In genomic region chr4:117862823-117863222, GRCm38 (mm10) we compare ENCODE assay signal across 8 mouse cellular contexts. TPM values are rescaled to one million over a fixed set of nuclear protein-coding genes. Genes with fewer than 3 reads are reported as not detected.
DNase-seq lines count a peak whose midpoint lies in the region; ATAC-seq lines count a peak whose summit lies in the region.

No protein-coding gene starts in this region.

- peak; percentile 46 for DNase-seq in kidney, postnatal 10 days
- no peak for DNase-seq in kidney, adult 18-20 months
- DNase-seq in embryonic facial prominence, embryonic 14.5 days (ENCODE audit: low spot score), result peak; percentile 43
- no peak for DNase-seq in urinary bladder, adult 18-20 months (ENCODE audit: low spot score in 2 of 2)
- DNase-seq in heart, postnatal 25 days (ENCODE audit: low spot score), result no peak
- no peak for DNase-seq in thymus, postnatal 36 days

- H3K36me3 ChIP-seq in embryonic facial prominence, embryonic 14.5 days (ENCODE audit: control insufficient read depth, insufficient read depth, low read length), result 0 out of 2 replicates have a peak, but pooled peaks cover under 1% of the 10 kb centered on the region
- H3K36me3 ChIP-seq in hindbrain, embryonic 16.5 days (ENCODE audit: control insufficient read depth, insufficient read depth, low read length), result no peaks in the 10 kb centered on the region
- H3K36me3 ChIP-seq in midbrain, embryonic 16.5 days (ENCODE audit: control insufficient read depth, insufficient read depth, low read length), result no peaks in the 10 kb centered on the region

- intact Hi-C loops in heart, postnatal 25 days (cut with DNase I), result no loop called here

- no peaks in the 10 kb centered on the region for H3K9me3 ChIP-seq in embryonic facial prominence, embryonic 14.5 days (ENCODE audit: control insufficient read depth, low read length)
- H3K9me3 ChIP-seq in hindbrain, embryonic 16.5 days (ENCODE audit: control insufficient read depth, low read length), result no peaks in the 10 kb centered on the region
- H3K9me3 ChIP-seq in midbrain, embryonic 16.5 days (replicated peaks; ENCODE audit: control insufficient read depth, low read length, poor library complexity, severe bottlenecking), result no peaks in the 10 kb centered on the region

- H3K27ac ChIP-seq in embryonic facial prominence, embryonic 14.5 days (replicated peaks; ENCODE audit: low read depth, low read length), result no peak overlapping the region
- no peak overlapping the region for H3K27ac ChIP-seq in hindbrain, embryonic 16.5 days (ENCODE audit: low read depth, low read length)
- H3K27ac ChIP-seq in midbrain, embryonic 16.5 days (ENCODE audit: low read length), result no peak overlapping the region

- ATAC-seq in embryonic facial prominence, embryonic 14.5 days (ENCODE audit: low read depth), result no peak
- ATAC-seq in hindbrain, embryonic 16.5 days, result peak; percentile 67
- peak; percentile 80 for ATAC-seq in midbrain, embryonic 16.5 days

- 0 out of 2 replicates have a peak, but pooled peaks cover 4% of the 10 kb centered on the region for H3K27me3 ChIP-seq in embryonic facial prominence, embryonic 14.5 days (replicated peaks; ENCODE audit: control insufficient read depth, insufficient read depth, low read length)
- H3K27me3 ChIP-seq in hindbrain, embryonic 16.5 days (replicated peaks; ENCODE audit: control insufficient read depth, insufficient read depth, low read length), result no peaks in the 10 kb centered on the region
- no peaks in the 10 kb centered on the region for H3K27me3 ChIP-seq in midbrain, embryonic 16.5 days (ENCODE audit: control insufficient read depth, insufficient read depth, low read depth, low read length)

- WGBS in embryonic facial prominence, embryonic 14.5 days, result 43% methylated on average over 4 of the region's 4 CpGs
- 21% methylated on average over 4 of the region's 4 CpGs for WGBS in hindbrain, embryonic 16.5 days
- WGBS in midbrain, embryonic 16.5 days, result 36% methylated on average over 4 of the region's 4 CpGs

- no peak overlapping the region for H3K9ac ChIP-seq in embryonic facial prominence, embryonic 14.5 days (ENCODE audit: low read depth, low read length)
- no peak overlapping the region; the same call in 1 of the 2 replicates for H3K9ac ChIP-seq in hindbrain, embryonic 16.5 days (ENCODE audit: low read depth, low read length)
- no peak overlapping the region for H3K9ac ChIP-seq in midbrain, embryonic 16.5 days (ENCODE audit: low read depth, low read length)

- no peak overlapping the region for H3K4me3 ChIP-seq in embryonic facial prominence, embryonic 14.5 days (ENCODE audit: low read depth, low read length)
- no peak overlapping the region for H3K4me3 ChIP-seq in hindbrain, embryonic 16.5 days (ENCODE audit: low read length)
- no peak overlapping the region for H3K4me3 ChIP-seq in midbrain, embryonic 16.5 days (ENCODE audit: low read depth, low read length)

- H3K4me2 ChIP-seq in embryonic facial prominence, embryonic 14.5 days (ENCODE audit: low read depth, low read length), result no peak overlapping the region
- H3K4me2 ChIP-seq in hindbrain, embryonic 16.5 days (ENCODE audit: low read length), result no peak overlapping the region
- no peak overlapping the region for H3K4me2 ChIP-seq in midbrain, embryonic 16.5 days (ENCODE audit: low read length)

- peaks cover 9% of the 10 kb centered on the region for H3K4me1 ChIP-seq in embryonic facial prominence, embryonic 14.5 days (ENCODE audit: control insufficient read depth, insufficient read depth, low read length)
- H3K4me1 ChIP-seq in hindbrain, embryonic 16.5 days (ENCODE audit: control insufficient read depth, insufficient read depth, low read depth, low read length), result peaks cover 8% of the 10 kb centered on the region; the same call in 1 of the 2 replicates
- H3K4me1 ChIP-seq in midbrain, embryonic 16.5 days (ENCODE audit: control insufficient read depth, insufficient read depth, low read length), result peaks cover 3% of the 10 kb centered on the region; the same call in 1 of the 2 replicates

RNA-seq across cellular contexts. Expression of gene Ccdc24, which starts 9.5 kb away (rescaled TPM):
- polyA plus RNA-seq in embryonic facial prominence, embryonic 14.5 days (2014; fragmentation: Nextera tagmentation; extraction: Ambion mirVana), result 2.3 and 3.3 TPM in 2 replicates
- polyA plus RNA-seq in hindbrain, embryonic 16.5 days (2015; fragmentation: Nextera tagmentation; extraction: Ambion mirVana), result 2.1 and 2.2 TPM in 2 replicates
- polyA plus RNA-seq in midbrain, embryonic 16.5 days (2015; fragmentation: Nextera tagmentation; extraction: Ambion mirVana), result 2.3 and 2.4 TPM in 2 replicates
- under 1 TPM; 0.13 to 0.39 TPM for total RNA-seq in heart, postnatal 25 days (2021)

RNA-seq across cellular contexts. Expression of gene B4galt2, which starts 20.5 kb away (rescaled TPM):
- polyA plus RNA-seq in embryonic facial prominence, embryonic 14.5 days (2014; fragmentation: Nextera tagmentation; extraction: Ambion mirVana), result 34.3 and 42.8 TPM in 2 replicates
- 64.4 and 65.6 TPM in 2 replicates for polyA plus RNA-seq in hindbrain, embryonic 16.5 days (2015; fragmentation: Nextera tagmentation; extraction: Ambion mirVana)
- polyA plus RNA-seq in midbrain, embryonic 16.5 days (2015; fragmentation: Nextera tagmentation; extraction: Ambion mirVana), result 58.8 and 65.5 TPM in 2 replicates
- 1 to 10 TPM; 4.5 to 5.2 TPM for total RNA-seq in heart, postnatal 25 days (2021)

RNA-seq across cellular contexts. Expression of gene Atp6v0b, which starts 24.3 kb away (rescaled TPM):
- polyA plus RNA-seq in embryonic facial prominence, embryonic 14.5 days (2014; fragmentation: Nextera tagmentation; extraction: Ambion mirVana), result 199 and 230 TPM in 2 replicates
- 631 and 701 TPM in 2 replicates for polyA plus RNA-seq in hindbrain, embryonic 16.5 days (2015; fragmentation: Nextera tagmentation; extraction: Ambion mirVana)
- polyA plus RNA-seq in midbrain, embryonic 16.5 days (2015; fragmentation: Nextera tagmentation; extraction: Ambion mirVana), result 581 and 673 TPM in 2 replicates
- total RNA-seq in heart, postnatal 25 days (2021), result 100 to 1,000 TPM; 111 to 127 TPM

RNA-seq across cellular contexts. Expression of gene Slc6a9, which starts 28.5 kb away (rescaled TPM):
- polyA plus RNA-seq in embryonic facial prominence, embryonic 14.5 days (2014; fragmentation: Nextera tagmentation; extraction: Ambion mirVana), result 5.5 and 10.4 TPM in 2 replicates
- 55.3 and 63.8 TPM in 2 replicates for polyA plus RNA-seq in hindbrain, embryonic 16.5 days (2015; fragmentation: Nextera tagmentation; extraction: Ambion mirVana)
- polyA plus RNA-seq in midbrain, embryonic 16.5 days (2015; fragmentation: Nextera tagmentation; extraction: Ambion mirVana), result 32.2 and 45.9 TPM in 2 replicates
- 1 to 10 TPM; 2.6 to 2.7 TPM for total RNA-seq in heart, postnatal 25 days (2021)

RNA-seq across cellular contexts. Expression of gene Dph2, which starts 29.0 kb away (rescaled TPM):
- polyA plus RNA-seq in embryonic facial prominence, embryonic 14.5 days (2014; fragmentation: Nextera tagmentation; extraction: Ambion mirVana), result 13.4 and 15.0 TPM in 2 replicates
- 21.8 and 24.0 TPM in 2 replicates for polyA plus RNA-seq in hindbrain, embryonic 16.5 days (2015; fragmentation: Nextera tagmentation; extraction: Ambion mirVana)
- polyA plus RNA-seq in midbrain, embryonic 16.5 days (2015; fragmentation: Nextera tagmentation; extraction: Ambion mirVana), result 21.2 and 23.1 TPM in 2 replicates
- total RNA-seq in heart, postnatal 25 days (2021), result 1 to 10 TPM; 3.2 to 4.4 TPM

Comparison
In these comparisons a context has a peak if more than half of its experiments do, and no peak if none do; other contexts are left out.
1. DNase-seq: peak in kidney, postnatal 10 days (single experiment) and embryonic facial prominence, embryonic 14.5 days (single experiment); none in kidney, adult 18-20 months (single experiment), urinary bladder, adult 18-20 months (0 of 2), heart, postnatal 25 days (single experiment) and thymus, postnatal 36 days (0 of 2).